Comparison of ENCODE assay signal across 8 mouse cellular contexts in genomic region chr11:78301357-78302084, GRCm38 (mm10). TPM values are rescaled to one million over a fixed set of nuclear protein-coding genes. Genes with fewer than 3 reads are reported as not detected.
DNase-seq lines count a peak whose midpoint lies in the region; ATAC-seq lines count a peak whose summit lies in the region.

TSS of gene Spag5 (plus strand) at chr11:78301529.

- H3K4me3 ChIP-seq in lung, embryonic 16.5 days (ENCODE audit: low read length): peak within 1 kb of the TSS; percentile 86

- H3K27ac ChIP-seq in lung, embryonic 16.5 days (ENCODE audit: low read length): peak within 1 kb of the TSS; percentile 82

- H3K9ac ChIP-seq in lung, embryonic 16.5 days (ENCODE audit: low read length): peak within 1 kb of the TSS; percentile 87

- H3K4me2 ChIP-seq in lung, embryonic 16.5 days (ENCODE audit: low read depth, low read length): peak within 1 kb of the TSS; percentile 83

- H3K9me3 ChIP-seq in lung, embryonic 16.5 days (ENCODE audit: control insufficient read depth, low read length): no peaks in the 10 kb centered on the region

- peak; percentile 99 to 100 for ATAC-seq in hematopoietic stem cell, adult 5-6 weeks (replicated peaks in 1 of 2; ENCODE audit: insufficient read depth in 1 of 2, low FRiP score in 2 of 2, low TSS enrichment in 1 of 2, low read depth in 1 of 2, poor library complexity in 2 of 2, severe bottlenecking in 2 of 2)
- ATAC-seq in lung, embryonic 16.5 days (ENCODE audit: low read depth): peak; percentile 100

- DNase-seq in MEL-GATA-1-ER (ENCODE audit: extremely low read depth, low read depth): peak; percentile 73
- DNase-seq in cerebellum, adult 8-10 months: peak; percentile 83
- DNase-seq in forelimb bud, embryonic 11.5 days (ENCODE audit: low read depth, low spot score): peak; percentile 85
- DNase-seq in layer of hippocampus, adult 9-10 months (ENCODE audit: low spot score): peak; percentile 68
- DNase-seq in ovary, postnatal 10 days (ENCODE audit: low spot score): peak; percentile 78
- DNase-seq in thymus, postnatal 10 days (ENCODE audit: low spot score in 2 of 2): peak; percentile 83 to 88

- no peaks in the 10 kb centered on the region for H3K27me3 ChIP-seq in lung, embryonic 16.5 days (ENCODE audit: control insufficient read depth, insufficient read depth, low read depth, low read length)

- peaks cover 16% of the 10 kb centered on the region for H3K36me3 ChIP-seq in lung, embryonic 16.5 days (ENCODE audit: control insufficient read depth, insufficient read depth, low read length)

- under 1% methylated on average over 49 of the region's 49 CpGs for WGBS in lung, embryonic 16.5 days

- H3K4me1 ChIP-seq in lung, embryonic 16.5 days (replicated peaks; ENCODE audit: control insufficient read depth, insufficient read depth, low read length): peaks cover 4% of the 10 kb centered on the region; the same call in 1 of the 2 replicates

RNA-seq across cellular contexts. Expression of gene Spag5, which starts in this region (rescaled TPM):
- total RNA-seq in hematopoietic stem cell, adult 5-6 weeks (2017): 39.9 and 49.1 TPM in 2 replicates
- 44.9 and 46.7 TPM in 2 replicates for polyA plus RNA-seq in lung, embryonic 16.5 days (2015; fragmentation: Nextera tagmentation; extraction: Ambion mirVana)

Comparison
In these comparisons a context has a peak if more than half of its experiments do, and no peak if none do; other contexts are left out.
1. Peak in every context shown above with its lines: DNase-seq, ATAC-seq, H3K4me3 ChIP-seq and H3K27ac ChIP-seq.